Mouse (Mus musculus) heart, adult 2 months (tissue): ENCODE measurements around the gene Eomes.

Experiments used
- CTCF ChIP-seq: fragments of 200-600 bp; IDR thresholded peaks from 2 replicates; pipeline ENCODE4 v1.8.1; 2022; ENCODE audit warnings: antibody characterized with exemption, mild to moderate bottlenecking, moderate library complexity
- POLR2A ChIP-seq: fragments of 200-500 bp; IDR thresholded peaks from 2 replicates; pipeline ENCODE4 v1.6.1; 2011; ENCODE audit warnings: mild to moderate bottlenecking, low read depth, low read length, control low read depth; ENCODE audit not compliant: insufficient read depth

- no peak for TF ChIP-seq CTCF
- no peak for TF ChIP-seq POLR2A
Measured at GRCm38 (mm10) chr9:118517619-118518018, 39.6 kb downstream of the Eomes start.
